Mouse (Mus musculus) mouse trophoblast stem cell (cell line): ENCODE measurements around the gene Rasgef1b.

Experiments
- in situ Hi-C, 2 experiments: fragments of 300-500 bp; cut with MseI, MboI; formaldehyde crosslinking; loops; 2 replicates in 1 of 2; 3 replicates in 1 of 2; pipeline ENCODE4 v1.15.1; 2025

The Rasgef1b gene

GRCm38 (mm10) chr5:99707261-99707660 is 21.6 kb downstream of the Rasgef1b start:
- in situ Hi-C loops, result no loop called here

GRCm38 (mm10) chr5:99701811-99702210 is 27.1 kb downstream of the Rasgef1b start:
- in situ Hi-C loops, result no loop called here

GRCm38 (mm10) chr5:99694712-99695360 is 34.0 kb downstream of the Rasgef1b start:
- in situ Hi-C loops, result no loop called here

- in situ Hi-C loops, result no loop called here
Measured at GRCm38 (mm10) chr5:99689909-99690308, 39.0 kb downstream of the Rasgef1b start.

GRCm38 (mm10) chr5:99687894-99688293 is 41.0 kb downstream of the Rasgef1b start:
- in situ Hi-C loops, result no loop called here

- in situ Hi-C loops, result no loop called here
Measured at GRCm38 (mm10) chr5:99684023-99684422, 44.8 kb downstream of the Rasgef1b start.

- in situ Hi-C loops, result no loop called here
Measured at GRCm38 (mm10) chr5:99669971-99670571, 58.8 kb downstream of the Rasgef1b start.

- in situ Hi-C loops, result no loop called here
Measured at GRCm38 (mm10) chr5:99656024-99656423, 72.8 kb downstream of the Rasgef1b start.

- in situ Hi-C loops, result no loop called here
Measured at GRCm38 (mm10) chr5:99652931-99653330, 75.9 kb downstream of the Rasgef1b start.

- in situ Hi-C loops, result no loop called here
Measured at GRCm38 (mm10) chr5:99641407-99641806, 87.5 kb downstream of the Rasgef1b start.

GRCm38 (mm10) chr5:99636575-99636974 is 92.3 kb downstream of the Rasgef1b start:
- in situ Hi-C loops, result no loop called here

- in situ Hi-C loops, result no loop called here
Measured at GRCm38 (mm10) chr5:99634010-99634541, 94.8 kb downstream of the Rasgef1b start.

GRCm38 (mm10) chr5:99633548-99633947 is 95.3 kb downstream of the Rasgef1b start:
- in situ Hi-C loops, result no loop called here

- in situ Hi-C loops, result no loop called here
Measured at GRCm38 (mm10) chr5:99632649-99633310, 96.1 kb downstream of the Rasgef1b start.

GRCm38 (mm10) chr5:99630087-99630486 is 98.8 kb downstream of the Rasgef1b start:
- in situ Hi-C loops, result no loop called here

- in situ Hi-C loops, result no loop called here
Measured at GRCm38 (mm10) chr5:99625603-99626002, 103.3 kb downstream of the Rasgef1b start.

GRCm38 (mm10) chr5:99620771-99621170 is 108.1 kb downstream of the Rasgef1b start:
- in situ Hi-C loops, result no loop called here

GRCm38 (mm10) chr5:99617271-99617800 is 111.5 kb downstream of the Rasgef1b start:
- in situ Hi-C loops, result no loop called here

GRCm38 (mm10) chr5:99613321-99614118 is 115.3 kb downstream of the Rasgef1b start:
- in situ Hi-C loops, result no loop called here

GRCm38 (mm10) chr5:99607602-99608001 is 121.3 kb downstream of the Rasgef1b start:
- in situ Hi-C loops, result no loop called here

GRCm38 (mm10) chr5:99606164-99606858 is 122.6 kb downstream of the Rasgef1b start:
- in situ Hi-C loops, result no loop called here
